Mouse (Mus musculus) adrenal gland, postnatal 14 days (tissue): ENCODE results near the gene Prr5. TPM values are rescaled to one million over a fixed set of nuclear protein-coding genes. Genes with fewer than 3 reads are reported as not detected.
"Not testable (repeated sequence)": the region's sequence is repeated elsewhere in the genome, so short reads cannot be mapped to it uniquely, and the experiment has no call there.

Source experiments
- DNase-seq: peaks from one replicate; pipeline ENCODE4 v3.0.0; 2021; ENCODE audit warnings: mixed read lengths
- total RNA-seq: library from RNA; stranded (reverse); gene quantifications from 2 replicates; pipeline ENCODE4 v1.2.3, GENCODE M21; 2021

Prr5 gene
- total RNA-seq, 1 experiment from 2014 or later: 7.1 TPM

GRCm38 (mm10) chr15:84714730-84715129, 45.3 kb downstream of the Prr5 start:
- DNase-seq: peak; percentile 88

GRCm38 (mm10) chr15:84715132-84715531, 45.7 kb downstream of the Prr5 start:
- DNase-seq: no peak

- DNase-seq: not testable (repeated sequence)
Measured at GRCm38 (mm10) chr15:84717570-84718270, 48.3 kb downstream of the Prr5 start.

- no peak for DNase-seq
Measured at GRCm38 (mm10) chr15:84718785-84719184, 49.4 kb downstream of the Prr5 start.

DNA sequence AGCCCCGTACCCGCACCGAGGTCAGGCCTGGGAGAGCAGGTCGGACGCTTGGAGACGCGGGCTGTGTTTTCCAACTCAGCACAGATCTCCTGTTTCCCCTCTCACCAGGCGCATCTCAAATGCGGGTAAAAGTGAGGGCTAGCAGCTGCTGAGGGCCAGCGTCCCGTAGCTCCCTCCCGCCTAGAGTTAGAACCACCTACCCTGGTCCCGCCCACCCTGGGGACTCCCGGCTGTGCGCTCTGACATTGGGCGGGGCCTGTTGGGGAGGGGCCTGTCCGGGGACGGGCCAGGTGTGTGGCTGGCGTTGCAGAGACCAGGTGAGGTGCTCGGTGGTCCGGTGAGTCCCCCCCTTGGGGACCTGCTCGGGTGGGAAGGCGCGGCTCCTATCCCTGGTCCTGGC, 50.4 kb downstream of the Prr5 start, which contains the start of gene Arhgap8:
Arhgap8 (plus strand) TSS at position 262 of the 400 bp plus-strand sequence.
- DNase-seq: peak; percentile 59

GRCm38 (mm10) chr15:84720291-84721204, 51.1 kb downstream of the Prr5 start:
- DNase-seq: peak; percentile 56

- not testable (repeated sequence) for DNase-seq
Measured at GRCm38 (mm10) chr15:84723656-84724055, 54.2 kb downstream of the Prr5 start.

GRCm38 (mm10) chr15:84724199-84724598, 54.8 kb downstream of the Prr5 start:
- DNase-seq: no peak

DNA sequence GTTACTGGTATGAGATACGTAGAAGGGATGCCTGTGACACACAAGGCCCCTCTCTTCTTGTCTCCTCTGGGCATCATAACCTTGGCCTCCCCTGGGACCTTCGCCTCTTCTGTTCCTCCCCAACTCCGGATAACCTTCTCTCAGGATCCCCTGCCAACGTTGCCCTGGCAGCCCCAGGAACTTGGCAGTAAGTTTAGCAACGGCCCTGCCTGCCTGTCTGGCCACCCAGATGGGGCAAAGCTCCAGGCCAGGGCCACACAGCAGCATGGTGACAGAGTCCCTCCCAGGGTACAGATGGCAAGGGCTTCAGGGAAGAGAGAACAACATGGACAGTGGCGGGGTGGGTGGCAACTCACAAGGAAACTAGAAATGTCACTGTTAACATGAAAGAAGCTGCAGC, 60.3 kb downstream of the Prr5 start:
- DNase-seq: peak; percentile 77

- no peak for DNase-seq
Measured at GRCm38 (mm10) chr15:84730893-84731292, 61.5 kb downstream of the Prr5 start.

DNA sequence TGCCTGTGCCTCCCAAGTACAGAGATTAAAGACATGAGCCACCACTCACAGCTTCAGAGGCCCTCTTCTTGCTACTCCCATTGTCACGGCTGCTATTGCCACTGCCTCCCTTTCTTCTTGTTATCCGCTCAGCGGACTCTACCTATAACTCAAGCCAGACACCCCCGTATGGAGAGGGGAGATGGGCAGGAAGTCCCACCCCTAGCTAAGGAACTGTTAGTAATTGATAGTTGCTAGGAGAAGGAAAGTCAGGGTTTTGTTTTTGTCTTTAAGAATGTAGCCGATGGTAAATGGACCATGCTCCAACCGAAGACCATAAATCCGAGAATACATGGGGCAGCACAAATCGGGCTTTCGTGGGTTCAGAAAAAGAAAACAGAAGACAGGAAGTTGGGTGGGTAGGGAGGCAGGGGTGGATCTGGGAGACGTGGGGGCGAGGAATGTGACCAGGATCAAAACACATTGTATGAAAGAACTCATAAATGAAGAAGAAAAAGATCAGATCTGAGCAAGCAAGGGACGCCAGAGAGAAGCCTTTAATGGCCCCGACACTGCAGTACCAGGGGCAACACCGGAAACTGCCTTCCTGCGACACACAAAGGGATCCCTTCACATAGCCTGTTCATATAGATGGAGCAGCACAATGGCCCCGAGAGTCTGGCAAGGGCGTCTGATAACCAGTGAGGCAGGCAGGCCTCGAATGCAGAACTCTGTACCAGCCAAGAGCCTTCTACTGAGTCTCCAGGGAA, 62.4 kb downstream of the Prr5 start:
- no peak for DNase-seq

DNA sequence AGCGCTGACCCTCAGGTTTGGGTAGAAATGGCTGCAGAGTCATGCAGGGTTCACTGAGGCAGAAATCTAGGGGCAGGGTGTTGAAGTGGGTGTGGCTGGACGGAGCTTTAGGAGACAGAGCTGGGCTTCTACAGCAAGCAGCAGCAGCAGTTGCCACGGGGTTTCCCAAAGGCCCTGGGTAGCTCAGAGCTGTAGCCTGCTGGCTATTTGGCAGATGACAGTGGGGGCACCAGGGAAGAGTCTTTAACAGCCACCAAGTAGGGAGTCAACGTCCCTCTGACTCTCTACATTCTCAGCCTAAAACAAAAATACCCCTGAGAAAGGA, 63.0 kb downstream of the Prr5 start:
- no peak for DNase-seq

GRCm38 (mm10) chr15:84736346-84736993, 67.0 kb downstream of the Prr5 start:
- no peak for DNase-seq

- no peak for DNase-seq
Measured at GRCm38 (mm10) chr15:84736994-84737346, 67.5 kb downstream of the Prr5 start.

GRCm38 (mm10) chr15:84738246-84738645, 68.8 kb downstream of the Prr5 start:
- DNase-seq: no peak

- DNase-seq: no peak
Measured at GRCm38 (mm10) chr15:84741573-84741972, 72.2 kb downstream of the Prr5 start.

GRCm38 (mm10) chr15:84743347-84743746, 73.9 kb downstream of the Prr5 start:
- DNase-seq: no peak

- DNase-seq: no peak
Measured at GRCm38 (mm10) chr15:84744308-84744707, 74.9 kb downstream of the Prr5 start.

DNA sequence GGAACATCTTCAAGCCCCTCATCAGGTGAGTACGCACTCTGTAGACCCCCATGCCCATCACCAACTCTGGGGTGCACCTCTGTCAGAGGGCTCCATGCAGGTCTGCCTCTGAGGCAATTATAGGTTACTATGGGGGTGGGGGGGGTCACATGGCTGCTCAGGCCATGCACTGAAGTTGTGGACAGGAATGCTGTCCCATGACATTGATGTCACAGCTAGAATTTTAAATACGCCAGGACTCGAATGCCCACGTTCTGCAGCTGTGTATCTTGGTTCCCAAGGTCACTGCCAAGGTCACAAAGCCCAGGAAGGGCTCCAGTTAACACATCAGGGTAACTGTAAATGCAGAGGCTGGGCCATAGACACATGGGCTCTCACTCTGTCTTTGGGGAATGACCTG, 76.4 kb downstream of the Prr5 start:
- no peak for DNase-seq
